Comparison of ENCODE assay signal across 28 mouse cellular contexts in genomic region chr4:50675576-50675975, GRCm38 (mm10).
DNase-seq lines count a peak whose midpoint lies in the region; ATAC-seq and TF ChIP-seq lines count a peak whose summit lies in the region.
"Had no signal": no experiment of that assay in that cellular context is flagged by ENCODE, and none has a peak within 500 bp of the region (broad histone marks: within the 10 kb centered on the region; RNA-seq: fewer than 3 reads in every experiment).

No protein-coding gene starts in this region.

- 70% methylated on average over 2 of the region's 2 CpGs for WGBS in midbrain, postnatal 0 days
- WGBS in midbrain, embryonic 10.5 days: 84% methylated on average over 2 of the region's 2 CpGs
- WGBS in stomach, postnatal 0 days: 59% methylated on average over 2 of the region's 2 CpGs

- H3K4me1 ChIP-seq in midbrain, postnatal 0 days (ENCODE audit: insufficient read depth, low read length): no peaks in the 10 kb centered on the region
- no peaks in the 10 kb centered on the region for H3K4me1 ChIP-seq in midbrain, embryonic 10.5 days
- H3K4me1 ChIP-seq in stomach, postnatal 0 days (replicated peaks; ENCODE audit: control insufficient read depth, insufficient read depth): no peaks in the 10 kb centered on the region
- H3K4me1 ChIP-seq: embryonic facial prominence, embryonic 15.5 days; heart, embryonic 13.5 days; hindbrain, embryonic 13.5 days; limb, embryonic 15.5 days; midbrain, embryonic 13.5 days; neural tube, embryonic 12.5 days; stomach, embryonic 15.5 days had no signal

- TF ChIP-seq CTCF in midbrain, postnatal 0 days (IDR thresholded peaks at IDR 0.05): peak; percentile 44
- 0 out of 2 replicates have a peak, but pooled peaks have one; percentile 3 for TF ChIP-seq CTCF in stomach, postnatal 0 days (IDR thresholded peaks at IDR 0.05; ENCODE audit: low read depth)

- no peak overlapping the region for H3K4me3 ChIP-seq in midbrain, postnatal 0 days (ENCODE audit: low read depth, low read length)
- no peak overlapping the region for H3K4me3 ChIP-seq in midbrain, embryonic 10.5 days
- no peak overlapping the region for H3K4me3 ChIP-seq in stomach, postnatal 0 days (ENCODE audit: low read depth, low read length)
- H3K4me3 ChIP-seq: embryonic facial prominence, embryonic 15.5 days; heart, adult 2 months; heart, embryonic 13.5 days; hindbrain, embryonic 13.5 days; limb, embryonic 15.5 days; midbrain, embryonic 13.5 days; neural tube, embryonic 12.5 days; stomach, embryonic 15.5 days had no signal

- no peak for DNase-seq in frontal cortex, postnatal 25 days (ENCODE audit: low spot score in 2 of 2)
- peak; percentile 2 for DNase-seq in left cerebral cortex, adult 11 months (ENCODE audit: low spot score)
- no peak for DNase-seq in left cerebral cortex, adult 18-20 months (ENCODE audit: low spot score in 2 of 2)
- DNase-seq in midbrain, postnatal 0 days (ENCODE audit: low spot score): no peak
- DNase-seq in midbrain, embryonic 10.5 days (ENCODE audit: low spot score): no peak
- no peak for DNase-seq in stomach, postnatal 0 days (ENCODE audit: low spot score)
- no peak for DNase-seq in spleen, adult 12 weeks (ENCODE audit: low spot score)
- DNase-seq: adrenal gland, adult 8-10 months; cerebellum, adult 2 months; cerebellum, postnatal 25 days; gastrocnemius, postnatal 25 days; heart, adult 2 months; heart, postnatal 14 days; kidney, adult 18-20 months; kidney, postnatal 25 days; left cerebral cortex, postnatal 4 days; lung, postnatal 10 days; right cerebral cortex, postnatal 4 days had no signal

- H3K4me2 ChIP-seq in midbrain, postnatal 0 days (ENCODE audit: low read depth, low read length, poor library complexity, severe bottlenecking): no peak overlapping the region
- no peak overlapping the region for H3K4me2 ChIP-seq in stomach, postnatal 0 days (replicated peaks; ENCODE audit: low read depth)
- H3K4me2 ChIP-seq: embryonic facial prominence, embryonic 15.5 days; heart, embryonic 13.5 days; hindbrain, embryonic 13.5 days; limb, embryonic 15.5 days; midbrain, embryonic 13.5 days; neural tube, embryonic 12.5 days; stomach, embryonic 15.5 days had no signal

- ATAC-seq in frontal cortex, adult (ENCODE audit: low TSS enrichment): peak; percentile 70
- no peak for ATAC-seq in midbrain, postnatal 0 days (ENCODE audit: low FRiP score)
- ATAC-seq in stomach, postnatal 0 days (ENCODE audit: low FRiP score, low TSS enrichment): no peak
- ATAC-seq: forebrain, embryonic 14.5 days; inflammation-experienced regulatory T-cells, adult 6 months; midbrain, embryonic 13.5 days had no signal

- H3K27me3 ChIP-seq in midbrain, postnatal 0 days (ENCODE audit: insufficient read depth, low read length): no peaks in the 10 kb centered on the region
- no peaks in the 10 kb centered on the region for H3K27me3 ChIP-seq in midbrain, embryonic 10.5 days (ENCODE audit: low read depth, poor library complexity, severe bottlenecking)
- no peaks in the 10 kb centered on the region for H3K27me3 ChIP-seq in stomach, postnatal 0 days (ENCODE audit: control insufficient read depth, insufficient read depth, low read length)
- H3K27me3 ChIP-seq: embryonic facial prominence, embryonic 15.5 days; heart, embryonic 13.5 days; hindbrain, embryonic 13.5 days; limb, embryonic 15.5 days; midbrain, embryonic 13.5 days; neural tube, embryonic 12.5 days; stomach, embryonic 15.5 days had no signal

- H3K36me3 ChIP-seq in midbrain, postnatal 0 days (ENCODE audit: insufficient read depth, low read length): no peaks in the 10 kb centered on the region
- no peaks in the 10 kb centered on the region for H3K36me3 ChIP-seq in midbrain, embryonic 10.5 days
- no peaks in the 10 kb centered on the region for H3K36me3 ChIP-seq in stomach, postnatal 0 days (ENCODE audit: control insufficient read depth, insufficient read depth, low read length)
- H3K36me3 ChIP-seq: embryonic facial prominence, embryonic 15.5 days; heart, embryonic 13.5 days; hindbrain, embryonic 13.5 days; limb, embryonic 15.5 days; midbrain, embryonic 13.5 days; neural tube, embryonic 12.5 days; stomach, embryonic 15.5 days had no signal

- H3K9ac ChIP-seq in midbrain, postnatal 0 days (replicated peaks; ENCODE audit: low read length, poor library complexity, severe bottlenecking): no peak overlapping the region
- no peak overlapping the region for H3K9ac ChIP-seq in stomach, postnatal 0 days (ENCODE audit: low read length)
- H3K9ac ChIP-seq: embryonic facial prominence, embryonic 15.5 days; heart, embryonic 13.5 days; hindbrain, embryonic 13.5 days; limb, embryonic 15.5 days; midbrain, embryonic 13.5 days; neural tube, embryonic 12.5 days; stomach, embryonic 15.5 days had no signal

- TF ChIP-seq EP300 in stomach, postnatal 0 days (optimal IDR thresholded peaks at IDR 0.05): no peak

- H3K9me3 ChIP-seq in midbrain, postnatal 0 days (ENCODE audit: low read length): no peaks in the 10 kb centered on the region
- H3K9me3 ChIP-seq in midbrain, embryonic 10.5 days (replicated peaks): no peaks in the 10 kb centered on the region
- H3K9me3 ChIP-seq in stomach, postnatal 0 days (ENCODE audit: control insufficient read depth, low read length): no peaks in the 10 kb centered on the region
- H3K9me3 ChIP-seq: embryonic facial prominence, embryonic 15.5 days; heart, embryonic 13.5 days; hindbrain, embryonic 13.5 days; limb, embryonic 15.5 days; midbrain, embryonic 13.5 days; neural tube, embryonic 12.5 days; stomach, embryonic 15.5 days had no signal

- no peak overlapping the region for H3K27ac ChIP-seq in midbrain, postnatal 0 days (ENCODE audit: low read depth, low read length)
- H3K27ac ChIP-seq in midbrain, embryonic 10.5 days (replicated peaks): no peak overlapping the region
- no peak overlapping the region for H3K27ac ChIP-seq in stomach, postnatal 0 days (replicated peaks)
- H3K27ac ChIP-seq: embryonic facial prominence, embryonic 15.5 days; heart, adult 2 months; heart, embryonic 13.5 days; hindbrain, embryonic 13.5 days; limb, embryonic 15.5 days; midbrain, embryonic 13.5 days; neural tube, embryonic 12.5 days; stomach, embryonic 15.5 days had no signal
